Comparison of ENCODE assay signal across 8 mouse cellular contexts in genomic region chr5:147895436-147896198, GRCm38 (mm10). TPM values are rescaled to one million over a fixed set of nuclear protein-coding genes. Genes with fewer than 3 reads are reported as not detected.
DNase-seq lines count a peak whose midpoint lies in the region; ATAC-seq and TF ChIP-seq lines count a peak whose summit lies in the region.

No protein-coding gene starts in this region.

- WGBS in forebrain, embryonic 11.5 days: 26% methylated on average over 16 of the region's 16 CpGs
- WGBS in intestine, embryonic 15.5 days: 31% methylated on average over 16 of the region's 16 CpGs
- WGBS in midbrain, postnatal 0 days: 29% methylated on average over 16 of the region's 16 CpGs

- H3K4me2 ChIP-seq in forebrain, embryonic 11.5 days (ENCODE audit: low read depth, low read length, severe bottlenecking): peak overlapping the region; percentile 91
- H3K4me2 ChIP-seq in intestine, embryonic 15.5 days (replicated peaks): peak overlapping the region; percentile 78
- H3K4me2 ChIP-seq in midbrain, postnatal 0 days (ENCODE audit: low read depth, low read length, poor library complexity, severe bottlenecking): peak overlapping the region; percentile 95

- H3K4me1 ChIP-seq in E14TG2a.4 (replicated peaks; ENCODE audit: low read depth, low read length): peaks cover 87% of the 10 kb centered on the region
- peaks cover 2% of the 10 kb centered on the region; the same call in 1 of the 2 replicates for H3K4me1 ChIP-seq in forebrain, embryonic 11.5 days (replicated peaks; ENCODE audit: control insufficient read depth, insufficient read depth, low read length)
- peaks cover 10% of the 10 kb centered on the region for H3K4me1 ChIP-seq in intestine, embryonic 15.5 days (replicated peaks)
- H3K4me1 ChIP-seq in midbrain, postnatal 0 days (ENCODE audit: insufficient read depth, low read length): no peaks in the 10 kb centered on the region

- no peak overlapping the region for H3K9ac ChIP-seq in forebrain, embryonic 11.5 days (ENCODE audit: low read length)
- H3K9ac ChIP-seq in intestine, embryonic 15.5 days: no peak overlapping the region
- 0 out of 2 replicates have a peak overlapping the region, but pooled peaks have one; percentile 2 for H3K9ac ChIP-seq in midbrain, postnatal 0 days (replicated peaks; ENCODE audit: low read length, poor library complexity, severe bottlenecking)

- no peak overlapping the region for H3K27ac ChIP-seq in forebrain, embryonic 11.5 days (ENCODE audit: low read depth, low read length)
- no peak overlapping the region for H3K27ac ChIP-seq in intestine, embryonic 15.5 days
- H3K27ac ChIP-seq in midbrain, postnatal 0 days (ENCODE audit: low read depth, low read length): no peak overlapping the region

- H3K4me3 ChIP-seq in E14TG2a.4 (replicated peaks; ENCODE audit: low read length): peak overlapping the region; percentile 83
- H3K4me3 ChIP-seq in forebrain, embryonic 11.5 days (ENCODE audit: low read depth, low read length): peak overlapping the region; percentile 58
- peak overlapping the region; percentile 54; the same call in 1 of the 2 replicates for H3K4me3 ChIP-seq in intestine, embryonic 15.5 days (replicated peaks)
- peak overlapping the region; percentile 66 for H3K4me3 ChIP-seq in midbrain, postnatal 0 days (ENCODE audit: low read depth, low read length)

- 0 out of 2 replicates have a peak, but pooled peaks cover 3% of the 10 kb centered on the region for H3K36me3 ChIP-seq in E14TG2a.4 (ENCODE audit: insufficient read depth, low read length)
- H3K36me3 ChIP-seq in forebrain, embryonic 11.5 days (ENCODE audit: control insufficient read depth, insufficient read depth, low read length): no peaks in the 10 kb centered on the region
- H3K36me3 ChIP-seq in intestine, embryonic 15.5 days: no peaks in the 10 kb centered on the region
- H3K36me3 ChIP-seq in midbrain, postnatal 0 days (ENCODE audit: insufficient read depth, low read length): no peaks in the 10 kb centered on the region

- DNase-seq in cerebellum, adult 11 months: peak; percentile 25
- no peak for DNase-seq in cerebellum, postnatal 36 days
- DNase-seq in forebrain, embryonic 11.5 days (ENCODE audit: low spot score): no peak
- DNase-seq in midbrain, postnatal 0 days (ENCODE audit: low spot score): no peak
- DNase-seq in thymus, postnatal 10 days (ENCODE audit: low spot score in 2 of 2): peak; percentile 20 to 22
- no peak for DNase-seq in adrenal gland, postnatal 36 days

- peaks cover 8% of the 10 kb centered on the region for H3K27me3 ChIP-seq in E14TG2a.4 (ENCODE audit: insufficient read depth, low read length)
- peaks cover 13% of the 10 kb centered on the region for H3K27me3 ChIP-seq in forebrain, embryonic 11.5 days (ENCODE audit: control insufficient read depth, insufficient read depth, low read length)
- H3K27me3 ChIP-seq in intestine, embryonic 15.5 days (replicated peaks): 0 out of 2 replicates have a peak, but pooled peaks cover 2% of the 10 kb centered on the region
- no peaks in the 10 kb centered on the region for H3K27me3 ChIP-seq in midbrain, postnatal 0 days (ENCODE audit: insufficient read depth, low read length)

- no peak for TF ChIP-seq CTCF in E14TG2a.4 (conservative IDR thresholded peaks at IDR 0.05; ENCODE audit: low read length)
- TF ChIP-seq CTCF in midbrain, postnatal 0 days (IDR thresholded peaks at IDR 0.05): no peak

- no peaks in the 10 kb centered on the region for H3K9me3 ChIP-seq in E14TG2a.4 (ENCODE audit: low read length)
- H3K9me3 ChIP-seq in forebrain, embryonic 11.5 days (ENCODE audit: control insufficient read depth, low read length): no peaks in the 10 kb centered on the region
- no peaks in the 10 kb centered on the region for H3K9me3 ChIP-seq in intestine, embryonic 15.5 days
- no peaks in the 10 kb centered on the region for H3K9me3 ChIP-seq in midbrain, postnatal 0 days (ENCODE audit: low read length)

- ATAC-seq in forebrain, embryonic 11.5 days (replicated peaks; ENCODE audit: low FRiP score): no peak
- no peak for ATAC-seq in intestine, embryonic 15.5 days
- ATAC-seq in midbrain, postnatal 0 days (ENCODE audit: low FRiP score): no peak

RNA-seq across cellular contexts. Expression of gene Slc46a3, which starts 1.0 kb away (rescaled TPM):
- polyA plus RNA-seq in forebrain, embryonic 11.5 days (2014; fragmentation: Nextera tagmentation; extraction: Ambion mirVana): 3.0 and 5.3 TPM in 2 replicates
- polyA plus RNA-seq in intestine, embryonic 15.5 days (2015; fragmentation: Nextera tagmentation; extraction: Ambion mirVana): 7.6 and 11.7 TPM in 2 replicates
- total RNA-seq in midbrain, postnatal 0 days (2014; rRNA removed): 4.1 and 5.2 TPM in 2 replicates
- 5.2 and 7.0 TPM in 2 replicates for polyA plus RNA-seq in midbrain, postnatal 0 days (2015; fragmentation: Nextera tagmentation; extraction: Ambion mirVana)
- total RNA-seq in adrenal gland, postnatal 36 days (2021): 10 to 100 TPM; 13.9 to 18.6 TPM

RNA-seq across cellular contexts. Expression of gene Pomp, which starts 35.4 kb away (rescaled TPM):
- polyA plus RNA-seq in forebrain, embryonic 11.5 days (2014; fragmentation: Nextera tagmentation; extraction: Ambion mirVana): 430 and 492 TPM in 2 replicates
- 424 and 470 TPM in 2 replicates for polyA plus RNA-seq in intestine, embryonic 15.5 days (2015; fragmentation: Nextera tagmentation; extraction: Ambion mirVana)
- 220 and 287 TPM in 2 replicates for total RNA-seq in midbrain, postnatal 0 days (2014; rRNA removed)
- 513 and 545 TPM in 2 replicates for polyA plus RNA-seq in midbrain, postnatal 0 days (2015; fragmentation: Nextera tagmentation; extraction: Ambion mirVana)
- total RNA-seq in adrenal gland, postnatal 36 days (2021): 100 to 1,000 TPM; 212 to 227 TPM

Comparison
In these comparisons a context has a peak if more than half of its experiments do, and no peak if none do; other contexts are left out.
1. DNase-seq: peak in cerebellum, adult 11 months (single experiment) and thymus, postnatal 10 days (2 of 2); none in cerebellum, postnatal 36 days (0 of 2), forebrain, embryonic 11.5 days (single experiment), midbrain, postnatal 0 days (single experiment) and adrenal gland, postnatal 36 days (0 of 2).
2. Peak in every context shown above with its lines, with median percentiles within 50 percentile points of each other: H3K4me3 ChIP-seq and H3K4me2 ChIP-seq.